Mouse (Mus musculus) heart, embryonic 14.5 days (tissue): ENCODE results near the gene Ccdc155. TPM values are rescaled to one million over a fixed set of nuclear protein-coding genes. Genes with fewer than 3 reads are reported as not detected.

Source experiments
- ATAC-seq: fragments of 200-750 bp; cut with Nextera tagmentation; 2 replicates; pipeline ENCODE4 v1.8.0; 2017; ENCODE audit warnings: low read depth, moderate TSS enrichment; ENCODE audit not compliant: insufficient number of reproducible peaks, insufficient read depth, low FRiP score
- H3K27ac ChIP-seq, 2 experiments: fragments of 200-500 bp in 1 of 2; fragments of 300-500 bp in 1 of 2; sonication (generic) in 1 of 2; replicated peaks in 1 of 2; 2 replicates each; pipeline ENCODE4 v1.5.1; 2012 to 2014; ENCODE audit warnings: low read depth in 2 of 2, low read length in 2 of 2, control low read depth in 1 of 2, mild to moderate bottlenecking in 1 of 2, mixed read lengths in 1 of 2; ENCODE audit not compliant: control insufficient read depth in 1 of 2, insufficient read depth in 1 of 2
- H3K27me3 ChIP-seq: fragments of 300-500 bp; sonication (generic); 2 replicates; pipeline ENCODE4 v1.6.1; 2014; ENCODE audit warnings: mild to moderate bottlenecking, low read length, control low read depth; ENCODE audit not compliant: control insufficient read depth, insufficient read depth
- H3K36me3 ChIP-seq: fragments of 300-500 bp; sonication (generic); 2 replicates; pipeline ENCODE4 v1.6.1; 2014; ENCODE audit warnings: mild to moderate bottlenecking, control low read depth, low read length, mixed read lengths; ENCODE audit not compliant: control insufficient read depth, insufficient read depth
- H3K4me1 ChIP-seq, 2 experiments: fragments of 200-500 bp in 1 of 2; fragments of 300-500 bp in 1 of 2; sonication (generic) in 1 of 2; 2 replicates each; pipeline ENCODE4 v1.6.1; 2012 to 2014; ENCODE audit warnings: low read length in 2 of 2, control low read depth in 1 of 2, mixed read lengths in 1 of 2; ENCODE audit not compliant: control insufficient read depth in 2 of 2, insufficient read depth in 2 of 2
- H3K4me2 ChIP-seq: fragments of 300-500 bp; sonication (generic); 2 replicates; pipeline ENCODE4 v1.6.1; 2014; ENCODE audit warnings: mild to moderate bottlenecking, low read length
- H3K4me3 ChIP-seq, 2 experiments: fragments of 200-500 bp in 1 of 2; fragments of 300-500 bp in 1 of 2; sonication (generic) in 1 of 2; 2 replicates each; pipeline ENCODE4 v1.5.1; 2012 to 2014; ENCODE audit warnings: low read length in 2 of 2, mild to moderate bottlenecking in 2 of 2, control low read depth in 1 of 2, low read depth in 1 of 2, moderate library complexity in 1 of 2; ENCODE audit not compliant: control insufficient read depth in 1 of 2, insufficient read depth in 1 of 2
- H3K9ac ChIP-seq: fragments of 300-500 bp; sonication (generic); 2 replicates; pipeline ENCODE4 v1.6.1; 2014; ENCODE audit warnings: mild to moderate bottlenecking, low read length
- H3K9me3 ChIP-seq: fragments of 300-500 bp; sonication (generic); 2 replicates; pipeline ENCODE4 v1.6.1; 2016; ENCODE audit warnings: low read length, control low read depth; ENCODE audit not compliant: control insufficient read depth
- WGBS: fragments of 180-500 bp; shearing (Covaris S2); extraction: QIAGEN DNeasy Blood & Tissue Kit; methylation state at CpG from one replicate; pipeline ENCODE4 v1.1.7; 2014; 5-methylcytosine and 5-hydroxymethylcytosine counted together
- polyA plus RNA-seq: library from polyadenylated mRNA; unstranded; fragments of >200 nt; fragmentation: Nextera tagmentation; extraction: Ambion mirVana; gene quantifications from 2 replicates; pipeline ENCODE4 v1.2.1, GENCODE M21; 2014

The Ccdc155 gene
- polyA plus RNA-seq, 1 experiment from 2014 or later, result 0.32 TPM

GRCm38 (mm10) chr7:45162551-45162950 is 42.1 kb downstream of the Ccdc155 start:
- Histone ChIP-seq H3K9ac (no peak overlapping the region), H3K4me2 (peak overlapping the region; percentile 72), H3K4me3 (peak overlapping the region; percentile 35 to 43; a peak in 3 of 4 replicates), H3K27me3 (peaks cover 52% of the 10 kb centered on the region), H3K36me3 (peaks cover 30% of the 10 kb centered on the region), H3K9me3 (no peaks in the 10 kb centered on the region), H3K4me1 (peaks cover 6 to 10% of the 10 kb centered on the region in 2 experiments; a peak in 3 of 4 replicates), H3K27ac (no peak overlapping the region)
- 27% methylated on average over 6 of the region's 6 CpGs for WGBS
- no peak for ATAC-seq

- Histone ChIP-seq H3K9ac (peak overlapping the region; percentile 36; the same call in 1 of the 2 replicates), H3K27me3 (peaks cover 45% of the 10 kb centered on the region), H3K27ac (no peak overlapping the region), H3K9me3 (no peaks in the 10 kb centered on the region), H3K4me2 (peak overlapping the region; percentile 72), H3K36me3 (peaks cover 33% of the 10 kb centered on the region), H3K4me1 (peaks cover 6 to 10% of the 10 kb centered on the region in 2 experiments; a peak in 3 of 4 replicates), H3K4me3 (peak overlapping the region; percentile 35 to 43)
- ATAC-seq, result peak; percentile 60
- WGBS, result 5% methylated on average over 35 of the region's 35 CpGs
These were observed 42.8 kb downstream of the Ccdc155 start for GRCm38 (mm10) chr7:45161612-45162473.

GRCm38 (mm10) chr7:45160866-45161265 is 43.8 kb downstream of the Ccdc155 start:
- no peak for ATAC-seq
- H3K9me3 ChIP-seq, result no peaks in the 10 kb centered on the region
- H3K27ac ChIP-seq, result no peak overlapping the region
- no peak overlapping the region for H3K4me2 ChIP-seq
- peaks cover 35% of the 10 kb centered on the region for H3K27me3 ChIP-seq
- no peak overlapping the region for H3K9ac ChIP-seq
- H3K36me3 ChIP-seq, result peaks cover 39% of the 10 kb centered on the region
- peaks cover 6 to 10% of the 10 kb centered on the region in 2 experiments; a peak in 3 of 4 replicates for H3K4me1 ChIP-seq
- no peak overlapping the region for H3K4me3 ChIP-seq
- WGBS, result 87% methylated on average over 3 of the region's 3 CpGs

- Histone ChIP-seq H3K36me3 (peaks cover 39% of the 10 kb centered on the region), H3K4me3 (no peak overlapping the region), H3K9ac (no peak overlapping the region), H3K4me1 (peaks cover 6 to 10% of the 10 kb centered on the region in 2 experiments; a peak in 3 of 4 replicates), H3K27ac (no peak overlapping the region), H3K4me2 (no peak overlapping the region), H3K27me3 (peaks cover 30% of the 10 kb centered on the region), H3K9me3 (no peaks in the 10 kb centered on the region)
- no peak for ATAC-seq
- WGBS, result 89% methylated on average over 6 of the region's 6 CpGs
These were observed 44.3 kb downstream of the Ccdc155 start for GRCm38 (mm10) chr7:45160316-45160800.

DNA sequence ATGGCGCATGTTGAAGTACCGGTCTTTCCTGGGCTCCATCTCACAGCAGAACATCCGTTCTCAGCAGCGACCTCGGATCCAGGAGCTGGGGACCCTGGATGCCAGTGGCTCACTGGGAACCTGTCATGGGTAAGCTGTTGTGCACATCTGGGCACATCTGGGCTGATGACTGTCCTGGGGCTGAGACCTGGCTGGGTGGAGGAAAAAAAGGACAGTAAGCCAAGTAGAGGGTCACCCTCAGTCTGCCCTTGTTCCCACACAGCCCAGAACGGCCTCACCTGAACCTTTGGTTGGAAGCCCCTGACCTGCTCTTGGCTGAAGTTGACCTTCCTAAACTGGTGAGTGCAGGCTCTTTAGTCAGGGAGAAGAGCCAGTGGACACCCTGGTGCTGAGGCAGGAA is 45.7 kb downstream of the Ccdc155 start:
- peaks cover 16% of the 10 kb centered on the region for H3K27me3 ChIP-seq
- 92% methylated on average over 6 of the region's 6 CpGs for WGBS
- H3K4me1 ChIP-seq, result peaks cover 6 to 8% of the 10 kb centered on the region in 2 experiments; a peak in 2 of 4 replicates
- H3K27ac ChIP-seq, result no peak overlapping the region
- no peak overlapping the region for H3K9ac ChIP-seq
- no peaks in the 10 kb centered on the region for H3K9me3 ChIP-seq
- no peak for ATAC-seq
- H3K4me2 ChIP-seq, result no peak overlapping the region
- H3K4me3 ChIP-seq, result no peak overlapping the region
- peaks cover 39% of the 10 kb centered on the region for H3K36me3 ChIP-seq

GRCm38 (mm10) chr7:45157459-45157858 is 47.2 kb downstream of the Ccdc155 start:
- Histone ChIP-seq H3K4me1 (peaks cover 6 to 11% of the 10 kb centered on the region in 2 experiments; a peak in 2 of 4 replicates), H3K4me2 (no peak overlapping the region), H3K9ac (no peak overlapping the region), H3K27me3 (peaks cover 1% of the 10 kb centered on the region; the same call in 1 of the 2 replicates), H3K27ac (no peak overlapping the region), H3K9me3 (no peaks in the 10 kb centered on the region), H3K4me3 (no peak overlapping the region), H3K36me3 (peaks cover 39% of the 10 kb centered on the region)
- WGBS, result 88% methylated on average over 14 of the region's 14 CpGs
- ATAC-seq, result no peak

GRCm38 (mm10) chr7:45156206-45156605 is 48.5 kb downstream of the Ccdc155 start:
- no peak for ATAC-seq
- Histone ChIP-seq H3K36me3 (peaks cover 39% of the 10 kb centered on the region), H3K4me3 (no peak overlapping the region), H3K27me3 (no peaks in the 10 kb centered on the region), H3K9ac (no peak overlapping the region), H3K4me1 (peaks cover 4 to 9% of the 10 kb centered on the region in 2 experiments; a peak in 2 of 4 replicates), H3K27ac (no peak overlapping the region), H3K9me3 (no peaks in the 10 kb centered on the region), H3K4me2 (no peak overlapping the region)
- 90% methylated on average over 15 of the region's 15 CpGs for WGBS
